Mouse (Mus musculus) spleen, adult 10 weeks (tissue): ENCODE results near the gene Mcm6. TPM values are rescaled to one million over a fixed set of nuclear protein-coding genes. Genes with fewer than 3 reads are reported as not detected.

Experiments used
- polyA plus RNA-seq: library from polyadenylated mRNA; stranded (reverse); fragments of 350-450 nt; fragmentation: Illumina TruSeq; extraction: RNeasy Lipid Tissue Mini Kit (QIAGEN cat#74804); gene quantifications from one replicate; pipeline ENCODE4 v1.2.3, GENCODE M21; 2015; ENCODE audit warnings: low replicate concordance; ENCODE audit not compliant: insufficient read depth

Mcm6 gene
- polyA plus RNA-seq: 69.5 TPM

DNA sequence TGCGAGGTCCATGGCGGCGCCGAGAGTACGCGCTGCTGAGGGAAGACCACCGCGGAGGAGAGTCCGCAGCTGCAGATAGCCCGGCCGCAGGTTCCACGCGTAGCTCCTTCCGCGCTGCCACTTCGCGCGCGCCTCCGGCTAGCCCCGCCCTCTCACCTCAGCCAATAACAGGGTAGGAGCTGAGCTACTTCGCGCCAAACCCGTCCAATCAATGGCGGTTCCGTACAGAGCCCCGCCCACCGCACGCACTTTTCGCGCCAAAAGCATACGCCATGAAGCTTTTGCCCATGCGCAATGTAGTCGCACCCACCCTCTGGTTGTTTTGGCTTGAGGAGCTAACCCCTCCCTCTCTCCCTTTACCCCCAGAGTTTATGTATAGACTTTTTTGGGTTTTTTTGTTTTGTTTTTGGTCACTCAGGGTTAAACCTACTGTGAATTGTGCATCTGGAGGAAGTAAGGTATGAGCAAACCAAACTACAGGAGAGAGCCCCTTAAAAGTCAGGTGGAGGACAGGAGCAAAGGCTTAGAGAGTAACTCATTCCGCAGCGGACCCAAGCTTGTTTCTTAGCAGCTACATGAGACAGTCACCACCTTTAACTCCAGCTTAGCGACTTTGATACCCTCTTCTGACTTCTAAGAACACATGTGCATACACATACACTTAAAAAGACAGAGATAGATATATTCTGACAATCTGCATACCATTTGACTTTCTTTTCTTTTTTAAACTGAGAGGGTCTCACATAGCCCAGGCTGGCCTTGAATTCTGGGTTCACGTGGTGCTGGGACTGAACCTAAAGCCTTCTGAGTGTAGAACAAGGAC, at the start of gene Mcm6:
Gene Mcm6 (minus strand): TSS at position 111 of the 823 bp plus-strand sequence.

GRCm38 (mm10) chr1:128328218-128328617, 31.2 kb downstream of the Mcm6 start, which contains the start of gene Lct:
Lct (minus strand) TSS chr1:128328318.

Other genes starting within 250 kb of the Mcm6 start
- 70.0 TPM for gene Ubxn4, start 115.7 kb downstream of the Mcm6 start, polyA plus RNA-seq
- 0.04 TPM for gene Lct, start 31.3 kb downstream of the Mcm6 start, polyA plus RNA-seq
- gene Dars, start 57.7 kb upstream of the Mcm6 start, polyA plus RNA-seq: 104 TPM
- gene Cxcr4, start 232.6 kb upstream of the Mcm6 start, polyA plus RNA-seq: 178 TPM